Mouse (Mus musculus) heart, adult 2 months (tissue): ENCODE measurements around the gene Tfap4. TPM values are rescaled to one million over a fixed set of nuclear protein-coding genes. Genes with fewer than 3 reads are reported as not detected.

Experiments used
- DNase-seq, 2 experiments: peaks; one replicate each; pipeline ENCODE4 v3.0.0; 2021
- H3K27ac ChIP-seq: fragments of 200-600 bp; 2 replicates; pipeline ENCODE4 v1.8.1; 2022
- H3K27me3 ChIP-seq: fragments of 200-500 bp; 2 replicates; pipeline ENCODE4 v1.6.1; 2012; ENCODE audit warnings: mild to moderate bottlenecking, low read length, inconsistent platforms, mixed read lengths; ENCODE audit not compliant: control insufficient read depth, insufficient read depth
- H3K36me3 ChIP-seq: fragments of 200-500 bp; 2 replicates; pipeline ENCODE4 v1.6.1; 2012; ENCODE audit warnings: low read length, inconsistent platforms; ENCODE audit not compliant: control insufficient read depth, insufficient read depth
- H3K4me1 ChIP-seq: fragments of 200-500 bp; 2 replicates; pipeline ENCODE4 v1.6.1; 2011; ENCODE audit warnings: low read length; ENCODE audit not compliant: control insufficient read depth, insufficient read depth
- H3K4me3 ChIP-seq: fragments of 200-600 bp; 2 replicates; pipeline ENCODE4 v1.8.1; 2022
- H3K79me2 ChIP-seq: fragments of 200-500 bp; replicated peaks from 2 replicates; pipeline ENCODE4 v1.6.1; 2012; ENCODE audit warnings: mild to moderate bottlenecking, inconsistent platforms, low read length, moderate library complexity, mixed read lengths; ENCODE audit not compliant: control insufficient read depth, insufficient read depth
- H3K9ac ChIP-seq: fragments of 200-500 bp; 2 replicates; pipeline ENCODE4 v1.6.1; 2012; ENCODE audit warnings: low read depth, mild to moderate bottlenecking, control low read depth, inconsistent platforms, low read length, mixed read lengths
- CTCF ChIP-seq: fragments of 200-600 bp; IDR thresholded peaks from 2 replicates; pipeline ENCODE4 v1.8.1; 2022; ENCODE audit warnings: antibody characterized with exemption, mild to moderate bottlenecking, moderate library complexity
- EP300 ChIP-seq: fragments of 200-500 bp; IDR thresholded peaks from 2 replicates; pipeline ENCODE4 v1.6.1; 2011; ENCODE audit warnings: low read depth, low read length, control low read depth; ENCODE audit not compliant: insufficient read depth
- POLR2A ChIP-seq: fragments of 200-500 bp; IDR thresholded peaks from 2 replicates; pipeline ENCODE4 v1.6.1; 2011; ENCODE audit warnings: mild to moderate bottlenecking, low read depth, low read length, control low read depth; ENCODE audit not compliant: insufficient read depth
- WGBS: fragments of 180-500 bp; shearing (Covaris S2); methylation state at CpG from one replicate; pipeline ENCODE4 v1.1.7; 2018; 5-methylcytosine and 5-hydroxymethylcytosine counted together
- intact Hi-C: fragments of 180-260 bp; cut with DNase I; formaldehyde crosslinking; loops from one replicate; pipeline ENCODE4 v1.15.1; 2025
- polyA plus RNA-seq: library from polyadenylated mRNA; depleted of rRNA; stranded (reverse); fragments of >200 nt; gene quantifications from 2 replicates; pipeline ENCODE4 v1.2.3, GENCODE M21; 2012
- total RNA-seq, 2 experiments: library from RNA; stranded (reverse); gene quantifications; 2 replicates each; pipeline ENCODE4 v1.2.3; 2021

The Tfap4 gene
- total and polyA plus RNA-seq, 3 experiments = 2.4 to 3.4 (median 3.2) TPM

- Histone ChIP-seq H3K4me1 (peaks cover 2% of the 10 kb centered on the region), H3K79me2 (no peaks in the 10 kb centered on the region; the same call in 1 of the 2 replicates), H3K27me3 (no peaks in the 10 kb centered on the region), H3K27ac (no peak overlapping the region), H3K9ac (no peak overlapping the region), H3K36me3 (no peaks in the 10 kb centered on the region), H3K4me3 (no peak overlapping the region)
- no peak for DNase-seq
- intact Hi-C loops = no loop called here
- WGBS = 90% methylated on average over 8 of the region's 8 CpGs
- TF ChIP-seq EP300 (no peak), CTCF (no peak), POLR2A (no peak)
Measured at GRCm38 (mm10) chr16:4546838-4547237, 12.8 kb downstream of the Tfap4 start.

GRCm38 (mm10) chr16:4544845-4545244, 14.8 kb downstream of the Tfap4 start:
- Histone ChIP-seq H3K27ac (no peak overlapping the region), H3K4me1 (peaks cover 2% of the 10 kb centered on the region), H3K9ac (no peak overlapping the region), H3K27me3 (no peaks in the 10 kb centered on the region), H3K4me3 (no peak overlapping the region), H3K36me3 (no peaks in the 10 kb centered on the region), H3K79me2 (no peaks in the 10 kb centered on the region; the same call in 1 of the 2 replicates)
- intact Hi-C loops = loop anchor here (5.0 kb wide), 1 partner anchor 123 kb away; the partner anchor contains the start of gene Adcy9
- 73% methylated on average over 9 of the region's 9 CpGs for WGBS
- TF ChIP-seq CTCF = no peak
- no peak for TF ChIP-seq POLR2A
- no peak for TF ChIP-seq EP300
- DNase-seq = no peak

- Histone ChIP-seq H3K79me2 (no peaks in the 10 kb centered on the region; the same call in 1 of the 2 replicates), H3K27me3 (no peaks in the 10 kb centered on the region), H3K4me1 (peaks cover 2% of the 10 kb centered on the region), H3K27ac (no peak overlapping the region), H3K4me3 (no peak overlapping the region), H3K9ac (no peak overlapping the region), H3K36me3 (no peaks in the 10 kb centered on the region)
- DNase-seq = no peak
- intact Hi-C loops = loop anchor here (5.0 kb wide), 1 partner anchor 121 kb away; the partner anchor contains the start of gene Adcy9
- WGBS = 65% methylated on average over 3 of the region's 3 CpGs
- TF ChIP-seq POLR2A (no peak), CTCF (no peak), EP300 (no peak)
Measured at GRCm38 (mm10) chr16:4543266-4543665, 16.4 kb downstream of the Tfap4 start.

- TF ChIP-seq POLR2A (no peak), CTCF (peak; percentile 1; the same call in 1 of the 2 replicates)
- WGBS = 35% methylated on average over 7 of the region's 7 CpGs
- intact Hi-C loops = loop anchor here (1.0 to 5.0 kb wide), 3 partner anchors 53 to 226 kb away; partner anchors contain the start of gene Adcy9
- peak overlapping the region; percentile 46 for H3K9ac ChIP-seq
- peak overlapping the region; percentile 38 for H3K27ac ChIP-seq
- no peaks in the 10 kb centered on the region for H3K36me3 ChIP-seq
- H3K4me3 ChIP-seq = no peak overlapping the region
- peaks cover 2% of the 10 kb centered on the region for H3K4me1 ChIP-seq
- no peak for DNase-seq
- H3K79me2 ChIP-seq = no peaks in the 10 kb centered on the region; the same call in 1 of the 2 replicates
- no peaks in the 10 kb centered on the region for H3K27me3 ChIP-seq
Measured at GRCm38 (mm10) chr16:4542236-4542774, 17.3 kb downstream of the Tfap4 start.

GRCm38 (mm10) chr16:4541501-4542198, 18.0 kb downstream of the Tfap4 start, which contains the start of gene Srl:
Srl (minus strand) TSS chr16:4541816.
- H3K4me1 ChIP-seq = peaks cover 2% of the 10 kb centered on the region
- no peaks in the 10 kb centered on the region for H3K27me3 ChIP-seq
- DNase-seq = peak; percentile 100
- WGBS = under 1% methylated on average over 43 of the region's 43 CpGs
- H3K79me2 ChIP-seq = no peaks in the 10 kb centered on the region; the same call in 1 of the 2 replicates
- peak within 1 kb of the TSS; percentile 56 for H3K27ac ChIP-seq
- peak within 1 kb of the TSS; percentile 51 for H3K4me3 ChIP-seq
- H3K36me3 ChIP-seq = no peaks in the 10 kb centered on the region
- TF ChIP-seq EP300 (peak; percentile 97), CTCF (peak; percentile 97), POLR2A (peak; percentile 64)
- peak within 1 kb of the TSS; percentile 60 for H3K9ac ChIP-seq
- intact Hi-C loops = loop anchor here (1.0 to 5.0 kb wide), 3 partner anchors 52 to 225 kb away; partner anchors contain the start of gene Adcy9

- peak overlapping the region; percentile 56 for H3K27ac ChIP-seq
- no peaks in the 10 kb centered on the region for H3K27me3 ChIP-seq
- H3K4me1 ChIP-seq = peaks cover 2% of the 10 kb centered on the region
- TF ChIP-seq EP300 (no peak), POLR2A (no peak), CTCF (no peak)
- 70% methylated on average over 4 of the region's 4 CpGs for WGBS
- H3K4me3 ChIP-seq = peak overlapping the region; percentile 51
- H3K79me2 ChIP-seq = no peaks in the 10 kb centered on the region; the same call in 1 of the 2 replicates
- DNase-seq = no peak
- intact Hi-C loops = loop anchor here (5.0 kb wide), 1 partner anchor 119 kb away; the partner anchor contains the start of gene Adcy9
- no peaks in the 10 kb centered on the region for H3K36me3 ChIP-seq
- H3K9ac ChIP-seq = no peak overlapping the region
Measured at GRCm38 (mm10) chr16:4541033-4541432, 18.6 kb downstream of the Tfap4 start.
